Mouse (Mus musculus) ES-E14 (cell line): ENCODE measurements at regions not wholly inside any gene's neighbourhood (a gene's known extent, or its start where the extent isn't known, plus 50 kb on each side); places are given as distances from the start of the nearest gene placed in this dataset.

Experiments
- DNase-seq: peaks from one replicate; pipeline ENCODE4 v3.0.0-alpha.2; 2013; ENCODE audit warnings: low read depth, low spot score
- H3K27ac ChIP-seq: 2 replicates; pipeline ENCODE4 v1.5.1; 2012; ENCODE audit warnings: low read depth, mild to moderate bottlenecking, low read length, moderate library complexity, mixed read lengths; ENCODE audit not compliant: poor library complexity, insufficient read depth, severe bottlenecking
- H3K36me3 ChIP-seq: 2 replicates; pipeline ENCODE4 v1.6.1; 2012; ENCODE audit warnings: mild to moderate bottlenecking, low read length, moderate library complexity, mixed read lengths; ENCODE audit not compliant: control insufficient read depth, poor library complexity, insufficient read depth, severe bottlenecking
- H3K4me1 ChIP-seq, 2 experiments: fragments of 150-350 bp in 1 of 2; sonication (generic) in 1 of 2; 2 replicates each; pipeline ENCODE4 v1.6.1; 2012; ENCODE audit warnings: low read length in 2 of 2, mild to moderate bottlenecking in 1 of 2, mixed read lengths in 1 of 2; ENCODE audit not compliant: control insufficient read depth in 2 of 2, insufficient read depth in 2 of 2, poor library complexity in 1 of 2
- H3K4me3 ChIP-seq, 2 experiments: fragments of 150-350 bp in 1 of 2; sonication (generic) in 1 of 2; 2 replicates each; pipeline ENCODE4 v1.5.1; 2012; ENCODE audit warnings: low read length in 2 of 2, low read depth in 1 of 2, mild to moderate bottlenecking in 1 of 2, mixed read lengths in 1 of 2; ENCODE audit not compliant: insufficient read depth in 1 of 2, poor library complexity in 1 of 2, severe bottlenecking in 1 of 2
- H3K9ac ChIP-seq: 2 replicates; pipeline ENCODE4 v1.6.1; 2012; ENCODE audit warnings: low read depth, mild to moderate bottlenecking, low read length, mixed read lengths; ENCODE audit not compliant: poor library complexity, insufficient read depth, severe bottlenecking
- H3K9me3 ChIP-seq: fragments of 150-350 bp; sonication (generic); 2 replicates; pipeline ENCODE4 v1.6.1; 2012; ENCODE audit warnings: low read depth, mild to moderate bottlenecking, low read length; ENCODE audit not compliant: control insufficient read depth, insufficient read depth
- CHD2 ChIP-seq: IDR thresholded peaks from 2 replicates; pipeline ENCODE4 v1.6.1; 2014; ENCODE audit warnings: mild to moderate bottlenecking, low read depth, low read length, inconsistent platforms
- HCFC1 ChIP-seq: IDR thresholded peaks from 2 replicates; pipeline ENCODE4 v1.6.1; 2012; ENCODE audit warnings: low read length, inconsistent platforms, borderline replicate concordance; ENCODE audit not compliant: insufficient read depth
- MAFK ChIP-seq: IDR thresholded peaks from 2 replicates; pipeline ENCODE4 v1.6.1; 2014; ENCODE audit warnings: mild to moderate bottlenecking, low read depth, low read length, inconsistent platforms; ENCODE audit not compliant: insufficient read depth
- ZC3H11A ChIP-seq: IDR thresholded peaks from 2 replicates; pipeline ENCODE4 v1.6.1; 2012; ENCODE audit warnings: low read depth, mild to moderate bottlenecking, inconsistent platforms, low read length, borderline replicate concordance
- ZNF384 ChIP-seq: IDR thresholded peaks from 2 replicates; pipeline ENCODE4 v1.6.1; 2012; ENCODE audit warnings: low read depth, low read length, inconsistent platforms
- in situ Hi-C, 2 experiments: fragments of 600-800 bp; cut with MboI; formaldehyde crosslinking; loops; one replicate each; pipeline ENCODE4 v1.15.1; 2025; ENCODE audit warnings: low sequenced_read_pairs in 2 of 2, inconsistent platforms in 1 of 2; ENCODE audit not compliant: unreplicated experiment in 2 of 2

GRCm38 (mm10) chr1:41271111-41271730, 465.8 kb downstream of the Tmem182 start:
- H3K27ac ChIP-seq, result no peak overlapping the region
- H3K36me3 ChIP-seq, result no peaks in the 10 kb centered on the region
- no peaks in the 10 kb centered on the region for H3K4me1 ChIP-seq
- no peak overlapping the region for H3K9ac ChIP-seq
- TF ChIP-seq MAFK, result no peak
- no peak for TF ChIP-seq ZNF384
- no peak for TF ChIP-seq HCFC1
- TF ChIP-seq CHD2, result no peak
- H3K4me3 ChIP-seq, result no peak overlapping the region
- in situ Hi-C loops, result no loop called here
- DNase-seq, result no peak
- H3K9me3 ChIP-seq, result no peaks in the 10 kb centered on the region

GRCm38 (mm10) chr1:41274573-41275270, 469.3 kb downstream of the Tmem182 start:
- no peak for TF ChIP-seq MAFK
- no peaks in the 10 kb centered on the region for H3K9me3 ChIP-seq
- H3K9ac ChIP-seq, result no peak overlapping the region
- H3K36me3 ChIP-seq, result no peaks in the 10 kb centered on the region
- no peak for DNase-seq
- in situ Hi-C loops, result no loop called here
- no peaks in the 10 kb centered on the region for H3K4me1 ChIP-seq
- H3K27ac ChIP-seq, result no peak overlapping the region
- H3K4me3 ChIP-seq, result no peak overlapping the region

DNA sequence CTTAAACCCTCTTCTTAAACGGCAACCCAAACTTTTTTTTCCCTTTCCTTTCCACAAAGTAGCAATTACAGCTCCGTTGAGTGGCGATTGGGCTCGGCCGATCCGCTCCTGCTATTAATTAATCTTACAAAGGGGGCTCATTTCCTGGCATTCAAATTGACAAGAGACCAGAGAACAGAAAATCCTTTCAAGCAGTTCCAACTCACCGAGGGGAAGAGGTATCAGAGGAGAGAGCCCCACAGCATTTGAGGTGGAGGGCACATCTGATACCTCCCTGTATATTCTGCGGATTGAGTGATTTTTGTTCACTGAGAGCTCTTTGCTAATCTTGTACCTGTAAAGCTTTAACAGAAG, 469.8 kb downstream of the Tmem182 start:
- Histone ChIP-seq H3K27ac (no peak overlapping the region), H3K9me3 (no peaks in the 10 kb centered on the region), H3K4me3 (no peak overlapping the region), H3K4me1 (no peaks in the 10 kb centered on the region), H3K9ac (no peak overlapping the region), H3K36me3 (no peaks in the 10 kb centered on the region)
- TF ChIP-seq MAFK (no peak), CHD2 (no peak), HCFC1 (no peak), ZC3H11A (no peak), ZNF384 (no peak)
- in situ Hi-C loops, result no loop called here
- no peak for DNase-seq

GRCm38 (mm10) chr1:41275642-41276041, 470.2 kb downstream of the Tmem182 start:
- DNase-seq, result no peak
- no peak overlapping the region for H3K9ac ChIP-seq
- no peaks in the 10 kb centered on the region for H3K9me3 ChIP-seq
- H3K4me1 ChIP-seq, result no peaks in the 10 kb centered on the region
- TF ChIP-seq MAFK, result no peak
- TF ChIP-seq ZNF384, result 0 out of 2 replicates have a peak, but pooled peaks have one; percentile 6
- TF ChIP-seq CHD2, result no peak
- no peak for TF ChIP-seq ZC3H11A
- TF ChIP-seq HCFC1, result no peak
- in situ Hi-C loops, result no loop called here
- no peaks in the 10 kb centered on the region for H3K36me3 ChIP-seq
- no peak overlapping the region for H3K4me3 ChIP-seq
- no peak overlapping the region for H3K27ac ChIP-seq

GRCm38 (mm10) chr1:41276303-41276702, 470.9 kb downstream of the Tmem182 start:
- Histone ChIP-seq H3K27ac (no peak overlapping the region), H3K9ac (no peak overlapping the region), H3K4me1 (no peaks in the 10 kb centered on the region), H3K9me3 (no peaks in the 10 kb centered on the region), H3K36me3 (no peaks in the 10 kb centered on the region), H3K4me3 (no peak overlapping the region)
- in situ Hi-C loops, result no loop called here
- TF ChIP-seq ZNF384 (no peak), ZC3H11A (no peak), CHD2 (no peak), HCFC1 (no peak), MAFK (no peak)
- DNase-seq, result no peak
